Mouse (Mus musculus): ENCODE results near the gene Hist1h3e. TPM values are rescaled to one million over a fixed set of nuclear protein-coding genes. Genes with fewer than 3 reads are reported as not detected.

The Hist1h3e gene
- total and polyA plus RNA-seq, 2 experiments from 2014 or later: 1.9 to 180 TPM

- H3K27ac ChIP-seq (ENCODE audit: low read depth, low read length): peak overlapping the region; percentile 98
- H3K4me1 ChIP-seq (ENCODE audit: insufficient read depth): peaks cover 20% of the 10 kb centered on the region
- peak overlapping the region; percentile 72 for H3K4me2 ChIP-seq (ENCODE audit: low read depth)
- H3K9me3 ChIP-seq (ENCODE audit: low read length): no peaks in the 10 kb centered on the region
- peak overlapping the region; percentile 68 for H3K4me3 ChIP-seq (ENCODE audit: low read depth, low read length)
- no peaks in the 10 kb centered on the region for H3K36me3 ChIP-seq (ENCODE audit: insufficient read depth)
- H3K9ac ChIP-seq: peak overlapping the region; percentile 82
- WGBS: 35% methylated on average over 2 of the region's 2 CpGs
- no peak for TF ChIP-seq CTCF (IDR thresholded peaks at IDR 0.05; ENCODE audit: low read depth)
- no peaks in the 10 kb centered on the region for H3K27me3 ChIP-seq (ENCODE audit: insufficient read depth, low read length)
- ATAC-seq: no peak
- DNase-seq: no peak
Observed at GRCm38 (mm10) chr13:23529480-23530165, 32.5 kb downstream of the Hist1h3e start.

DNA sequence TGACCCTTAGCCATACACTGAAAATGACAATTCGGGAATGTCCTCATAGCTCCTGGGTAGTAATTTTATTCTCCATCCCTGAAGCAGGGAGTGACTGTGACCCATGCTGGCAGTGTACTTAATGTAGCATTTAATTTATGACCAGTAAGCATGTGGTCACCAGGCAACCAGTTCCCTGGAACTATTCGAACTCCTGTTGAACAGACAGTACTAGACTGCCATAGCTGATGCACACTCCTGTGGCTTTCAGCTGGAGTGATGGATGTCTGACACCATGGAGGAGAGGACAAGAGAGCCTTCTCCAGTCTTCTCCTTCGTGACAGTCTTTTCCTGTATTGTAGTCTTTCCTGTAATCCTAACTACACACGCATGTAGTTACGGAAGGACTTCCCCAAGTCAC lies 33.2 kb downstream of the Hist1h3e start:
- H3K9me3 ChIP-seq (ENCODE audit: low read length): no peaks in the 10 kb centered on the region
- 79% methylated on average over 5 of the region's 5 CpGs for WGBS
- no peaks in the 10 kb centered on the region for H3K27me3 ChIP-seq (ENCODE audit: insufficient read depth, low read length)
- TF ChIP-seq CTCF (IDR thresholded peaks at IDR 0.05; ENCODE audit: low read depth): no peak
- DNase-seq: no peak
- peaks cover 17% of the 10 kb centered on the region for H3K4me1 ChIP-seq (ENCODE audit: insufficient read depth)
- no peaks in the 10 kb centered on the region for H3K36me3 ChIP-seq (ENCODE audit: insufficient read depth)
- no peak for ATAC-seq
- H3K9ac ChIP-seq: no peak overlapping the region
- no peak overlapping the region for H3K4me3 ChIP-seq (ENCODE audit: low read depth, low read length)
- no peak overlapping the region for H3K27ac ChIP-seq (ENCODE audit: low read depth, low read length)
- H3K4me2 ChIP-seq (ENCODE audit: low read depth): no peak overlapping the region

DNA sequence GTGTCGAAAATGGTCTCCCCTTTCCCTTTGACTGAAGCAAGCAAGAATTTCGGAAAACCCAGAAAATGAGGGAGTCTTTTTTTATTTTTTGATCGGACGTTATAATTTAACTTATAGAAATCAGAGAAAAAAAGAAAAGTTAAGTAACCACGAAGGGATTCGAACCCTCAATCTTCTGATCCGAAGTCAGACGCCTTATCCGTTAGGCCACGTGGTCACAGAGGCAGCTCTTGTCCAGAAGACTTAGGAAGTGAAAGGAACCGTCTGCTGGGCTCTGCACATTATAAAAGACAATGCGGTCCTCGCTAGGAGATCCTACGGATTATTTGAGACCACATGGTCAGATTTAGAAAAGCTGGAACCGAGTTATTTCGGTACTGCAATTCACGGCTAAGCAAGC lies 35.9 kb downstream of the Hist1h3e start:
- no peaks in the 10 kb centered on the region for H3K4me1 ChIP-seq (ENCODE audit: insufficient read depth)
- peak; percentile 54 for ATAC-seq
- under 1% methylated on average over 17 of the region's 17 CpGs for WGBS
- H3K9me3 ChIP-seq (ENCODE audit: low read length): no peaks in the 10 kb centered on the region
- peak overlapping the region; percentile 55 for H3K4me2 ChIP-seq (ENCODE audit: low read depth)
- H3K27ac ChIP-seq (ENCODE audit: low read depth, low read length): peak overlapping the region; percentile 71
- peak overlapping the region; percentile 56 for H3K9ac ChIP-seq
- no peak for TF ChIP-seq CTCF (IDR thresholded peaks at IDR 0.05; ENCODE audit: low read depth)
- H3K27me3 ChIP-seq (ENCODE audit: insufficient read depth, low read length): no peaks in the 10 kb centered on the region
- DNase-seq: peak; percentile 98
- peak overlapping the region; percentile 50 for H3K4me3 ChIP-seq (ENCODE audit: low read depth, low read length)
- no peaks in the 10 kb centered on the region for H3K36me3 ChIP-seq (ENCODE audit: insufficient read depth)

DNA sequence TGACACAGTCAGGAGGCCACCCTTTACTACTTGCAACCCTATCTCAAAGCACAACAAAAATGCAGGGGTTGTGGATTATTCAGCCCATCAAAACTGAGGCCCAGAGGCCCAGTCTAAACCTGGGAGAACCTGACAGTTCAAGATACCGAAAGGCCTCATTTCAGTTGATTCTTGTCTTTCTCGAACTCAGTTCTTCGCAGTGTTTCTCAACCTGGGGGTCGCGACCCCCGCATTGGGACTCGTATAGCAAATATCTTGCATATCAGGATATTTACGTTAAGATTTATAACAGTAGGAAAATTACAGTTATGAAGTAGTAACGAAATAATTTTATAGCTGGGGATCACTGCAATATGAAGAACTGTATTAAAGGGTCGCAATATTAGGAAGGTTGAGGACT lies 36.3 kb downstream of the Hist1h3e start:
- ATAC-seq (no peak), DNase-seq (no peak)
- H3K36me3 ChIP-seq (ENCODE audit: insufficient read depth): no peaks in the 10 kb centered on the region
- no peak for TF ChIP-seq CTCF (IDR thresholded peaks at IDR 0.05; ENCODE audit: low read depth)
- H3K9ac ChIP-seq: no peak overlapping the region
- peak overlapping the region; percentile 50 for H3K4me3 ChIP-seq (ENCODE audit: low read depth, low read length)
- H3K4me2 ChIP-seq (ENCODE audit: low read depth): peak overlapping the region; percentile 55
- no peaks in the 10 kb centered on the region for H3K4me1 ChIP-seq (ENCODE audit: insufficient read depth)
- H3K27ac ChIP-seq (ENCODE audit: low read depth, low read length): no peak overlapping the region
- no peaks in the 10 kb centered on the region for H3K9me3 ChIP-seq (ENCODE audit: low read length)
- H3K27me3 ChIP-seq (ENCODE audit: insufficient read depth, low read length): no peaks in the 10 kb centered on the region
- WGBS: 2% methylated on average over 10 of the region's 10 CpGs

DNA sequence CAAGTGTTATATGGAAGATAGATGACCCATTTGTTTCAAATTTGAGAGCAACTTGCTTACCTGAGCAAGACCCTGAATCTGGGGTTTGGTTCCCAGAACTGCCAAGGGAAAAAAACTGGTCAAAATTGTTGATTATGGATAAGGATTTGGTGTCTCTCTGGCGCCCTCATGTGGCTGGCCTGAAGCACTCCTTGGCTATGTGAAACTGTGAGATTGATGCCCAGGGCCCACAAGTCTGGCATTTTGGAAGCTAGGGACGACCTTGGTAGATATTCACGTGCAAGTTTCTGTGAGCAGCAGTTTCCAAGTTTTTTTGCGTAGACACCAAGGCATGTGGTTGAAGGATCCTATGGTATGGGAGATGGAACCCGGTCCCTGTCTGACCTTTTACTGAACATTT lies 37.5 kb downstream of the Hist1h3e start:
- Histone ChIP-seq H3K27ac (ENCODE audit: low read depth, low read length) (no peak overlapping the region), H3K9me3 (ENCODE audit: low read length) (no peaks in the 10 kb centered on the region), H3K9ac (no peak overlapping the region), H3K4me3 (ENCODE audit: low read depth, low read length) (no peak overlapping the region), H3K4me2 (ENCODE audit: low read depth) (no peak overlapping the region), H3K27me3 (ENCODE audit: insufficient read depth, low read length) (no peaks in the 10 kb centered on the region), H3K36me3 (ENCODE audit: insufficient read depth) (no peaks in the 10 kb centered on the region), H3K4me1 (ENCODE audit: insufficient read depth) (no peaks in the 10 kb centered on the region)
- TF ChIP-seq CTCF (IDR thresholded peaks at IDR 0.05; ENCODE audit: low read depth): peak; percentile 92
- 9% methylated on average over 5 of the region's 5 CpGs for WGBS
- peak; percentile 44 for ATAC-seq
- peak; percentile 86 for DNase-seq

GRCm38 (mm10) chr13:23523976-23524375 lies 38.2 kb downstream of the Hist1h3e start:
- DNase-seq (no peak), ATAC-seq (no peak)
- Histone ChIP-seq H3K36me3 (ENCODE audit: insufficient read depth) (no peaks in the 10 kb centered on the region), H3K4me3 (ENCODE audit: low read depth, low read length) (no peak overlapping the region), H3K9ac (no peak overlapping the region), H3K27ac (ENCODE audit: low read depth, low read length) (no peak overlapping the region), H3K27me3 (ENCODE audit: insufficient read depth, low read length) (no peaks in the 10 kb centered on the region), H3K4me1 (ENCODE audit: insufficient read depth) (no peaks in the 10 kb centered on the region), H3K4me2 (ENCODE audit: low read depth) (no peak overlapping the region), H3K9me3 (ENCODE audit: low read length) (no peaks in the 10 kb centered on the region)
- TF ChIP-seq CTCF (IDR thresholded peaks at IDR 0.05; ENCODE audit: low read depth): no peak
- WGBS: 46% methylated on average over 5 of the region's 5 CpGs

DNA sequence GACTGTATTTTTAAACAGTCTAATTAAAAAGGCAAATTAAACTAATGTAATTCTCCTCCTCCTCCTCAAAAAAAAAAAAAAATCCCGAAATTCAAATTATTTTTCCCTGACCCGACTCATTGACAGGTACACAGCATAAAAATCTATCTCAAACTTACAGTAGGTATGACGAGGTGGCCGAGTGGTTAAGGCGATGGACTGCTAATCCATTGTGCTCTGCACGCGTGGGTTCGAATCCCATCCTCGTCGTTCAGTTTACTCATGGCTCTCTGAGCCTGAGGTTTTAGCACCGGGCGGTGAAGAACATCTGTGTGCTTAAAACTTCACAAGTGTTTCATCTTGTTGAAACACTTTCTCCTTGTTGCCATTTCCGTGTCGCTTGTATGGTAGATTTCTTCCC lies 40.5 kb downstream of the Hist1h3e start:
- peak; percentile 75 for DNase-seq
- Histone ChIP-seq H3K36me3 (ENCODE audit: insufficient read depth) (no peaks in the 10 kb centered on the region), H3K4me3 (ENCODE audit: low read depth, low read length) (no peak overlapping the region), H3K4me2 (ENCODE audit: low read depth) (peak overlapping the region; percentile 18; the same call in 1 of the 2 replicates), H3K27me3 (ENCODE audit: insufficient read depth, low read length) (no peaks in the 10 kb centered on the region), H3K27ac (ENCODE audit: low read depth, low read length) (no peak overlapping the region), H3K9ac (no peak overlapping the region), H3K4me1 (ENCODE audit: insufficient read depth) (no peaks in the 10 kb centered on the region), H3K9me3 (ENCODE audit: low read length) (no peaks in the 10 kb centered on the region)
- TF ChIP-seq CTCF (IDR thresholded peaks at IDR 0.05; ENCODE audit: low read depth): no peak
- 1% methylated on average over 14 of the region's 14 CpGs for WGBS
- no peak for ATAC-seq

All from forebrain, postnatal 0 days (tissue).